Mouse (Mus musculus) E14TG2a.4 (cell line): ENCODE data around the gene Hdgfl2.

Experiments
- CTCF ChIP-seq: conservative IDR thresholded peaks from 2 replicates; pipeline ENCODE4 v1.5.1; 2014; ENCODE audit warnings: low read length
- POU5F1 ChIP-seq: IDR thresholded peaks from 2 replicates; pipeline ENCODE4 v1.6.1; 2014; ENCODE audit warnings: low read length, borderline replicate concordance

DNA sequence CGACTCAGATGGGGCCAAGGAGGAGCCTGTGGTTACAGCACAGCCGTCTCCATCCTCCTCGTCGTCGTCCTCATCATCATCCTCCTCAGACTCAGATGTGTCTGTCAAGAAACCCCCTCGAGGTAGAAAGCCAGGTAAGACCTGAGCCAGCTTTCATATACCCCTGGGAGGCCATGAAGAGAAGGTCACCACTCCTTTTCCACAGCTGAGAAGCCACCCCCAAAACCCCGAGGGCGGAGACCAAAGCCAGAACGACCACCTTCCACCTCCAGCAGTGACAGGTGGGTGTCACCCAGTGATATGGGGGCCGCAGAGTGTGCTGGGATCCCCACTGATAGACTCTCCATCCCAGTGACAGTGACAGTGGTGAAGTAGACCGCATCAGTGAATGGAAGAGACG lies 17.4 kb downstream of the Hdgfl2 start:
- no peak for TF ChIP-seq CTCF
- TF ChIP-seq POU5F1 = no peak
